Mouse (Mus musculus) liver, adult 2 months (tissue): ENCODE measurements at regions not wholly inside any gene's neighbourhood (a gene's known extent, or its start where the extent isn't known, plus 50 kb on each side); places are given as distances from the start of the nearest gene placed in this dataset.
A peak's percentile ranks its signal among the peaks of the same experiment; 100 is the strongest.

Experiments
- DNase-seq: peaks from one replicate; pipeline ENCODE4 v3.0.0-alpha.2; 2011; ENCODE audit warnings: low read depth, low spot score; ENCODE audit errors: extremely low read depth
- H3K27ac ChIP-seq: fragments of 200-500 bp; replicated peaks from 2 replicates; pipeline ENCODE4 v1.5.1; 2012; ENCODE audit warnings: low read depth, mild to moderate bottlenecking, control low read depth, inconsistent platforms, low read length; ENCODE audit not compliant: insufficient read depth
- H3K27me3 ChIP-seq: fragments of 200-500 bp; 2 replicates; pipeline ENCODE4 v1.6.1; 2012; ENCODE audit warnings: mild to moderate bottlenecking, moderate library complexity, low read length, inconsistent platforms; ENCODE audit not compliant: control insufficient read depth, insufficient read depth
- H3K36me3 ChIP-seq: fragments of 200-500 bp; 2 replicates; pipeline ENCODE4 v1.6.1; 2012; ENCODE audit warnings: low read length, inconsistent platforms; ENCODE audit not compliant: control insufficient read depth, insufficient read depth
- H3K4me1 ChIP-seq: fragments of 200-500 bp; 2 replicates; pipeline ENCODE4 v1.6.1; 2011; ENCODE audit warnings: low read length; ENCODE audit not compliant: control insufficient read depth, insufficient read depth
- H3K4me3 ChIP-seq: fragments of 200-500 bp; 2 replicates; pipeline ENCODE4 v1.5.1; 2011; ENCODE audit warnings: low read depth, mild to moderate bottlenecking, control low read depth, low read length, moderate library complexity; ENCODE audit not compliant: insufficient read depth
- H3K79me2 ChIP-seq: fragments of 200-500 bp; 2 replicates; pipeline ENCODE4 v1.6.1; 2012; ENCODE audit warnings: inconsistent platforms, mild to moderate bottlenecking, low read length, moderate library complexity; ENCODE audit not compliant: control insufficient read depth, insufficient read depth
- H3K9ac ChIP-seq: fragments of 200-500 bp; 2 replicates; pipeline ENCODE4 v1.6.1; 2012; ENCODE audit warnings: low read depth, mild to moderate bottlenecking, control low read depth, inconsistent platforms, low read length
- CTCF ChIP-seq: fragments of 200-500 bp; IDR thresholded peaks from 2 replicates; pipeline ENCODE4 v1.5.1; 2011; ENCODE audit warnings: low read depth, low read length, control low read depth
- POLR2A ChIP-seq: fragments of 200-500 bp; IDR thresholded peaks from 2 replicates; pipeline ENCODE4 v1.6.1; 2011; ENCODE audit warnings: low read length, control low read depth; ENCODE audit not compliant: insufficient read depth; ENCODE audit errors: extremely low read depth
- WGBS: fragments of 180-500 bp; shearing (Covaris S2); methylation state at CpG from one replicate; pipeline ENCODE4 v1.1.7; 2018; 5-methylcytosine and 5-hydroxymethylcytosine counted together

- no peak overlapping the region for H3K9ac ChIP-seq
- no peak overlapping the region for H3K27ac ChIP-seq
- no peak overlapping the region for H3K4me3 ChIP-seq
- H3K36me3 ChIP-seq, result no peaks in the 10 kb centered on the region
- DNase-seq, result no peak
- no peaks in the 10 kb centered on the region for H3K79me2 ChIP-seq
- no peaks in the 10 kb centered on the region for H3K27me3 ChIP-seq
- no peak for TF ChIP-seq CTCF
- TF ChIP-seq POLR2A, result no peak
- 59% methylated on average over 2 of the region's 2 CpGs for WGBS
- H3K4me1 ChIP-seq, result no peaks in the 10 kb centered on the region
Measured at GRCm38 (mm10) chr17:4080564-4080963, 384.5 kb upstream of the Nox3 start.

- H3K79me2 ChIP-seq, result no peaks in the 10 kb centered on the region
- TF ChIP-seq CTCF (no peak), POLR2A (no peak)
- H3K27me3 ChIP-seq, result no peaks in the 10 kb centered on the region
- no peaks in the 10 kb centered on the region for H3K4me1 ChIP-seq
- no peak overlapping the region for H3K4me3 ChIP-seq
- DNase-seq, result no peak
- WGBS, result 77% methylated on average over 1 of the region's 1 CpGs
- no peaks in the 10 kb centered on the region for H3K36me3 ChIP-seq
- no peak overlapping the region for H3K9ac ChIP-seq
- no peak overlapping the region for H3K27ac ChIP-seq
Measured at GRCm38 (mm10) chr17:4094621-4095020, 398.6 kb upstream of the Nox3 start.

- TF ChIP-seq CTCF (no peak), POLR2A (no peak)
- no peaks in the 10 kb centered on the region for H3K4me1 ChIP-seq
- no peaks in the 10 kb centered on the region for H3K27me3 ChIP-seq
- no peak for DNase-seq
- H3K79me2 ChIP-seq, result no peaks in the 10 kb centered on the region
- 82% methylated on average over 3 of the region's 3 CpGs for WGBS
- no peaks in the 10 kb centered on the region for H3K36me3 ChIP-seq
- H3K9ac ChIP-seq, result no peak overlapping the region
- no peak overlapping the region for H3K27ac ChIP-seq
- no peak overlapping the region for H3K4me3 ChIP-seq
Measured at GRCm38 (mm10) chr17:4103321-4103720, 407.3 kb upstream of the Nox3 start.

- Histone ChIP-seq H3K27me3 (no peaks in the 10 kb centered on the region), H3K27ac (no peak overlapping the region), H3K79me2 (no peaks in the 10 kb centered on the region), H3K36me3 (no peaks in the 10 kb centered on the region), H3K9ac (no peak overlapping the region), H3K4me1 (no peaks in the 10 kb centered on the region), H3K4me3 (no peak overlapping the region)
- 43% methylated on average over 3 of the region's 3 CpGs for WGBS
- peak; percentile 2 for DNase-seq
- TF ChIP-seq CTCF, result peak; percentile 67
- no peak for TF ChIP-seq POLR2A
Measured at GRCm38 (mm10) chr17:4109263-4109662, 413.2 kb upstream of the Nox3 start.

GRCm38 (mm10) chr17:4113021-4113420 lies 417.0 kb upstream of the Nox3 start:
- no peaks in the 10 kb centered on the region for H3K36me3 ChIP-seq
- TF ChIP-seq POLR2A, result no peak
- TF ChIP-seq CTCF, result no peak
- H3K4me3 ChIP-seq, result no peak overlapping the region
- no peaks in the 10 kb centered on the region for H3K27me3 ChIP-seq
- no peak overlapping the region for H3K27ac ChIP-seq
- 82% methylated on average over 4 of the region's 4 CpGs for WGBS
- DNase-seq, result no peak
- H3K9ac ChIP-seq, result no peak overlapping the region
- no peaks in the 10 kb centered on the region for H3K4me1 ChIP-seq
- H3K79me2 ChIP-seq, result no peaks in the 10 kb centered on the region

GRCm38 (mm10) chr17:4116476-4116875 lies 420.4 kb upstream of the Nox3 start:
- Histone ChIP-seq H3K9ac (no peak overlapping the region), H3K4me3 (no peak overlapping the region), H3K79me2 (no peaks in the 10 kb centered on the region), H3K36me3 (no peaks in the 10 kb centered on the region), H3K4me1 (no peaks in the 10 kb centered on the region), H3K27me3 (no peaks in the 10 kb centered on the region), H3K27ac (no peak overlapping the region)
- DNase-seq, result no peak
- TF ChIP-seq POLR2A (no peak), CTCF (no peak)
- 76% methylated on average over 3 of the region's 3 CpGs for whole genome bisulfite sequencing
